ENCODE assay signal across 21 mouse cellular contexts in the genomic region with DNA sequence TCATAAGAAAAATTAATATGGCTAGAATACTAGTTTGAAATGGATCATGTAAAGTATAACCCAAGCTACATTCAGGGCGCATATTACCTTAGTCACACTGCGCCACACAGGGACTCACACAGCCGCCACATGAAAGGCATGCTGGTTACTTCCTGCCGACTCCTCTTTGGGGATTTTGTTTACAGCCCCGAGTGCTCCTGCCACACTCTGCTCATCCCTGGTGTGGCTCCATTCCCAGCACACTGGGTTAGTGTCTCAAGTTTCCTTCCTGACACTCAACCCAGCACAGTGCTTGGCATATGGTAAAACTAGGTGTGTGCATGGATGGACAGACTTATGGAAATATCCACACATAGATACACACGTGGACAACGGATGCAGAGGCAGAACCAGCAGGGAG. TPM values are rescaled to one million over a fixed set of nuclear protein-coding genes. Genes with fewer than 3 reads are reported as not detected.
A peak's percentile ranks its signal among the peaks of the same experiment; 100 is the strongest.
DNase-seq lines count a peak whose midpoint lies in the region; ATAC-seq lines count a peak whose summit lies in the region.
"Had no signal": no experiment of that assay in that cellular context is flagged by ENCODE, and none has a peak within 500 bp of the region (broad histone marks: within the 10 kb centered on the region; RNA-seq: fewer than 3 reads in every experiment).

No protein-coding gene starts in this region.

- no peak for ATAC-seq in intestine, embryonic 16.5 days
- ATAC-seq: activated CD4-positive, CD25-positive, alpha-beta regulatory T cell, adult 4 months; forebrain, embryonic 13.5 days; hindbrain, embryonic 16.5 days had no signal

- WGBS in intestine, embryonic 16.5 days, result 80% methylated on average over 7 of the region's 7 CpGs

- no peak overlapping the region for H3K27ac ChIP-seq in intestine, embryonic 16.5 days (ENCODE audit: low read length)
- H3K27ac ChIP-seq: embryonic facial prominence, embryonic 13.5 days; forebrain, embryonic 13.5 days; heart, embryonic 10.5 days; hindbrain, embryonic 12.5 days had no signal

- no peak overlapping the region for H3K4me3 ChIP-seq in intestine, embryonic 16.5 days (ENCODE audit: low read length)
- H3K4me3 ChIP-seq: embryonic facial prominence, embryonic 13.5 days; forebrain, embryonic 13.5 days; heart, embryonic 10.5 days; hindbrain, embryonic 12.5 days had no signal

- no peaks in the 10 kb centered on the region for H3K4me1 ChIP-seq in intestine, embryonic 16.5 days (ENCODE audit: control insufficient read depth, insufficient read depth, low read length)
- H3K4me1 ChIP-seq: embryonic facial prominence, embryonic 13.5 days; forebrain, embryonic 13.5 days; heart, embryonic 10.5 days; hindbrain, embryonic 12.5 days had no signal

- DNase-seq in gastrocnemius, postnatal 25 days, result peak; percentile 38
- no peak for DNase-seq in gastrocnemius, postnatal 10 days
- peak; percentile 42 for DNase-seq in T-cell, adult 2 months (ENCODE audit: low spot score)
- peak; percentile 57 for DNase-seq in skeletal muscle tissue, adult 2 months (ENCODE audit: low read depth, low spot score)
- DNase-seq in thymus, postnatal 36 days, result peak; percentile 22 to 33
- no peak for DNase-seq in adrenal gland, adult 18-20 months (ENCODE audit: low spot score in 2 of 2)
- no peak for DNase-seq in frontal cortex, postnatal 25 days (ENCODE audit: low spot score in 2 of 2)
- DNase-seq: adrenal gland, adult 2 months; adrenal gland, postnatal 25 days; cerebellum, adult 18-20 months; cerebellum, adult 9-11 months; cerebellum, postnatal 36 days; heart, postnatal 10 days; heart, postnatal 4 days had no signal

- H3K9ac ChIP-seq in intestine, embryonic 16.5 days (ENCODE audit: low read depth, low read length), result no peak overlapping the region
- H3K9ac ChIP-seq: embryonic facial prominence, embryonic 13.5 days; forebrain, embryonic 13.5 days; hindbrain, embryonic 12.5 days had no signal

- no peaks in the 10 kb centered on the region for H3K27me3 ChIP-seq in intestine, embryonic 16.5 days (replicated peaks; ENCODE audit: control insufficient read depth, insufficient read depth, low read length)
- H3K27me3 ChIP-seq: embryonic facial prominence, embryonic 13.5 days; forebrain, embryonic 13.5 days; hindbrain, embryonic 12.5 days had no signal

- H3K36me3 ChIP-seq in intestine, embryonic 16.5 days (ENCODE audit: control insufficient read depth, insufficient read depth, low read length), result peaks cover 14% of the 10 kb centered on the region

- no peak overlapping the region for H3K4me2 ChIP-seq in intestine, embryonic 16.5 days (ENCODE audit: low read depth, low read length)
- H3K4me2 ChIP-seq: embryonic facial prominence, embryonic 13.5 days; forebrain, embryonic 13.5 days; hindbrain, embryonic 12.5 days had no signal

- H3K9me3 ChIP-seq in intestine, embryonic 16.5 days (ENCODE audit: control insufficient read depth, low read length), result no peaks in the 10 kb centered on the region
- H3K9me3 ChIP-seq: embryonic facial prominence, embryonic 13.5 days; forebrain, embryonic 13.5 days; heart, embryonic 10.5 days; hindbrain, embryonic 12.5 days had no signal

RNA-seq across cellular contexts. Expression of a gene that starts 13.9 kb away (rescaled TPM):
- 1 to 10 TPM; 5.4 to 7.7 TPM for total RNA-seq in gastrocnemius, postnatal 25 days (2021)
- total RNA-seq in gastrocnemius, postnatal 10 days (2021), result 10 to 100 TPM; 10.2 to 12.2 TPM
- total RNA-seq in adrenal gland, adult 18-20 months (2021), result 10 to 100 TPM; 12.6 to 17.7 TPM
- polyA plus RNA-seq in intestine, embryonic 16.5 days (2015; fragmentation: Nextera tagmentation; extraction: Ambion mirVana), result 16.3 and 17.0 TPM in 2 replicates

RNA-seq across cellular contexts. Expression of a gene that starts 43.7 kb away (rescaled TPM):
- 10 to 100 TPM; 10.2 to 10.7 TPM for total RNA-seq in gastrocnemius, postnatal 25 days (2021)
- total RNA-seq in gastrocnemius, postnatal 10 days (2021), result 10 to 100 TPM in 1 of 2 experiments, 1 to 10 TPM in 1; 9.5 to 16.8 TPM
- 10 to 100 TPM; 24.6 to 31.4 TPM for total RNA-seq in adrenal gland, adult 18-20 months (2021)
- 21.5 and 25.3 TPM in 2 replicates for polyA plus RNA-seq in intestine, embryonic 16.5 days (2015; fragmentation: Nextera tagmentation; extraction: Ambion mirVana)

RNA-seq across cellular contexts. Expression of a gene that starts 43.8 kb away (rescaled TPM):
- 10 to 100 TPM; 13.0 to 13.2 TPM for total RNA-seq in gastrocnemius, postnatal 25 days (2021)
- 10 to 100 TPM; 17.0 to 21.3 TPM for total RNA-seq in gastrocnemius, postnatal 10 days (2021)
- total RNA-seq in adrenal gland, adult 18-20 months (2021), result 10 to 100 TPM; 44.5 to 48.5 TPM
- 57.4 and 63.0 TPM in 2 replicates for polyA plus RNA-seq in intestine, embryonic 16.5 days (2015; fragmentation: Nextera tagmentation; extraction: Ambion mirVana)

Comparison
In these comparisons a context has a peak if more than half of its experiments do, and no peak if none do; other contexts are left out.
1. DNase-seq: peak in gastrocnemius, postnatal 25 days (single experiment), T-cell, adult 2 months (single experiment), skeletal muscle tissue, adult 2 months (single experiment) and thymus, postnatal 36 days (2 of 2); none in gastrocnemius, postnatal 10 days (single experiment), adrenal gland, adult 18-20 months (0 of 2) and frontal cortex, postnatal 25 days (0 of 2).